Mouse (Mus musculus): ENCODE results near the gene Cdc40. TPM values are rescaled to one million over a fixed set of nuclear protein-coding genes. Genes with fewer than 3 reads are reported as not detected.

Gene Cdc40
- total RNA-seq (2021) = 10 to 100 TPM; 48.4 to 66.4 TPM

- peak; percentile 91 to 93 for DNase-seq (ENCODE audit: extremely low spot score in 1 of 2, low spot score in 1 of 2)
These were observed at the start of gene Cdc40, which contains the start of gene Wasf1 for GRCm38 (mm10) chr10:40882831-40883643. TSS of gene Cdc40 (minus strand) at chr10:40883311. TSS of gene Wasf1 (plus strand) at chr10:40883475.

- no peak for DNase-seq (ENCODE audit: extremely low spot score in 1 of 2, low spot score in 1 of 2)
These were observed 36.4 kb upstream of the Cdc40 start for GRCm38 (mm10) chr10:40919464-40919863.

GRCm38 (mm10) chr10:40918669-40919440 is 35.7 kb upstream of the Cdc40 start:
- no peak for DNase-seq (ENCODE audit: extremely low spot score in 1 of 2, low spot score in 1 of 2)

- no peak for DNase-seq (ENCODE audit: extremely low spot score in 1 of 2, low spot score in 1 of 2)
These were observed 32.1 kb upstream of the Cdc40 start for GRCm38 (mm10) chr10:40915240-40915639.

- DNase-seq (ENCODE audit: extremely low spot score in 1 of 2, low spot score in 1 of 2) = no peak
These were observed 27.7 kb upstream of the Cdc40 start for GRCm38 (mm10) chr10:40910811-40911210.

- DNase-seq (ENCODE audit: extremely low spot score in 1 of 2, low spot score in 1 of 2) = no peak
These were observed 25.5 kb upstream of the Cdc40 start for GRCm38 (mm10) chr10:40908580-40908979.

GRCm38 (mm10) chr10:40906802-40907201 is 23.7 kb upstream of the Cdc40 start:
- no peak for DNase-seq (ENCODE audit: extremely low spot score in 1 of 2, low spot score in 1 of 2)

- no peak for DNase-seq (ENCODE audit: extremely low spot score in 1 of 2, low spot score in 1 of 2)
These were observed 23.0 kb upstream of the Cdc40 start for GRCm38 (mm10) chr10:40906131-40906530.

- DNase-seq (ENCODE audit: extremely low spot score in 1 of 2, low spot score in 1 of 2) = no peak
These were observed 18.7 kb upstream of the Cdc40 start for GRCm38 (mm10) chr10:40901786-40902185.

- DNase-seq (ENCODE audit: extremely low spot score in 1 of 2, low spot score in 1 of 2) = no peak
These were observed 13.5 kb upstream of the Cdc40 start for GRCm38 (mm10) chr10:40896656-40897055.

GRCm38 (mm10) chr10:40895765-40896164 is 12.7 kb upstream of the Cdc40 start:
- DNase-seq (ENCODE audit: extremely low spot score in 1 of 2, low spot score in 1 of 2) = no peak

- DNase-seq (ENCODE audit: extremely low spot score in 1 of 2, low spot score in 1 of 2) = no peak
These were observed 6.0 kb upstream of the Cdc40 start for GRCm38 (mm10) chr10:40889146-40889545.

GRCm38 (mm10) chr10:40887316-40887715 is 4.2 kb upstream of the Cdc40 start:
- DNase-seq (ENCODE audit: extremely low spot score in 1 of 2, low spot score in 1 of 2) = no peak

GRCm38 (mm10) chr10:40885432-40885831 is 2.3 kb upstream of the Cdc40 start:
- no peak for DNase-seq (ENCODE audit: extremely low spot score in 1 of 2, low spot score in 1 of 2)

- peak; percentile 36 to 44 for DNase-seq (ENCODE audit: extremely low spot score in 1 of 2, low spot score in 1 of 2)
These were observed 1.2 kb upstream of the Cdc40 start for GRCm38 (mm10) chr10:40884279-40884806.

- DNase-seq (ENCODE audit: extremely low spot score in 1 of 2, low spot score in 1 of 2) = no peak
These were observed 650 bp upstream of the Cdc40 start for GRCm38 (mm10) chr10:40883644-40884278.

- DNase-seq (ENCODE audit: extremely low spot score in 1 of 2, low spot score in 1 of 2) = no peak
These were observed 778 bp downstream of the Cdc40 start for GRCm38 (mm10) chr10:40882333-40882732.

GRCm38 (mm10) chr10:40881236-40881635 is 1.9 kb downstream of the Cdc40 start:
- DNase-seq (ENCODE audit: extremely low spot score in 1 of 2, low spot score in 1 of 2) = no peak

GRCm38 (mm10) chr10:40879969-40880368 is 3.1 kb downstream of the Cdc40 start:
- DNase-seq (ENCODE audit: extremely low spot score in 1 of 2, low spot score in 1 of 2) = no peak

- no peak for DNase-seq (ENCODE audit: extremely low spot score in 1 of 2, low spot score in 1 of 2)
These were observed 4.9 kb downstream of the Cdc40 start for GRCm38 (mm10) chr10:40878246-40878645.

- no peak for DNase-seq (ENCODE audit: extremely low spot score in 1 of 2, low spot score in 1 of 2)
These were observed 11.1 kb downstream of the Cdc40 start for GRCm38 (mm10) chr10:40872052-40872451.

All from layer of hippocampus, postnatal 25 days (tissue).